In the genomic region with DNA sequence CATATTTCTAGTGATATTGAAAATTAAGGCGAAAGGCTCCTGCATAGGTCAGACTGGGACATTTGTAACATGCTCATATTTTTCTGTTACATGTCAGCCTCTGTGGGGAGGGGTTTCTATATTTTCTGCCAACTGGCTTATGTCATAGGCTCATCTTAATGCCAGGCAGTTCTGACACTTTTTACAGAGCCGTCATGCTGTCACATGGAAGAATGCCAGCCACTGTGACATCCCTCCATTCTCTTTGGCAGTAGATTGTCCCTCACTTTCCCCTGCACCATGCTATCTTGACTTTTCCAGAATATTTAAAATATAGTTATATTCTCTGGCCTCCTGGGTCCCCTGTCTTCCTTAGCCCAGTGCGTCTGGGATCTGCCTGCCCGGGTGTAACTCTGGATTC, we compare ENCODE assay signal across 15 mouse cellular contexts.
"Had no signal": no experiment of that assay in that cellular context is flagged by ENCODE, and none has a peak within 500 bp of the region (broad histone marks: within the 10 kb centered on the region; RNA-seq: fewer than 3 reads in every experiment).

No protein-coding gene starts in this region.

- H3K4me1 ChIP-seq: limb, embryonic 13.5 days; midbrain, embryonic 13.5 days; neural tube, embryonic 15.5 days had no signal

- H3K27ac ChIP-seq: kidney, postnatal 0 days; limb, embryonic 13.5 days; liver, embryonic 14.5 days; midbrain, embryonic 13.5 days; neural tube, embryonic 15.5 days had no signal

- H3K4me2 ChIP-seq: limb, embryonic 13.5 days; midbrain, embryonic 13.5 days; neural tube, embryonic 15.5 days had no signal

- H3K27me3 ChIP-seq: limb, embryonic 13.5 days; midbrain, embryonic 13.5 days; neural tube, embryonic 15.5 days had no signal

- H3K36me3 ChIP-seq: midbrain, embryonic 13.5 days; neural tube, embryonic 15.5 days had no signal

- H3K4me3 ChIP-seq: limb, embryonic 13.5 days; midbrain, embryonic 13.5 days; myocyte; neural tube, embryonic 15.5 days had no signal

- H3K9ac ChIP-seq: limb, embryonic 13.5 days; liver, embryonic 14.5 days; midbrain, embryonic 13.5 days; neural tube, embryonic 15.5 days had no signal

- DNase-seq: kidney, adult 9 months; kidney, postnatal 36 days; layer of hippocampus, adult 9-11 months; layer of hippocampus, postnatal 36 days; lung, adult 18-20 months; right cerebral cortex, adult 18-20 months; right cerebral cortex, postnatal 25 days; thymus, postnatal 36 days had no signal

- H3K9me3 ChIP-seq: limb, embryonic 13.5 days; midbrain, embryonic 13.5 days; neural tube, embryonic 15.5 days had no signal

- ATAC-seq: lung, postnatal 0 days; midbrain, embryonic 13.5 days had no signal
